Mouse (Mus musculus): ENCODE results near the gene Wdr20.

DNA sequence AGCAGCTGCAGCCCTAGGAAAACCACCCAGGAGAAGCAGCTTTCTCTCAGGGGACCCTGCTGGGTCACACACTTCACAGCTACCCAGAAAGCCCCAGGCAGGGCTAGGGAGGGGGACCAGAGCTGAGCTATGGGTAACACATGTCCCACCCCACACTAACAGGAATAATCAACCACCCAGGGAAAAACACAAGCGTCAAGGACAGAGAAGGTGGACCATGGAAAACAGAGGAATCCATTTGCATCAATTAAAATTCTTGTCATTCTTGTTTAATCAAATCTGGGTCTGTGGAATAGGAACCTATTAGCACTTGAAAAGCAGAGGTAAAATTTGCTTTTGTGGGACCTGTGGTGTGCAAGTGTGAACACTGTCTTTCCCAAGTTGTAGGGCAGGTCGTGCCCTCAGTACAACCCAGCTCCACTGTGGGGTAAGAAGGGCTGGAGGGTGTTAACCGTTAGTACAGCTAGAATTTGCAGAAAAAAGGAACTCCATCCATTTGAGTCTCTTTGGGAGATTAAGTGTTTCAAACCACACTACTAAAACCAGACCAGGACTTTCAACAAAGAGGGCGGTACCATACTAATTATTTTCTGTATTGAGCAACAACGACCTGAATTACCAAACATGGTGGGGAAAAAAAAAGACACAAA, 99.6 kb downstream of the Wdr20 start:
- TF ChIP-seq CTCF (IDR thresholded peaks at IDR 0.05; ENCODE audit: low read depth, low read length) (no peak), GATA1 (IDR thresholded peaks at IDR 0.05; ENCODE audit: borderline replicate concordance, low read length) (no peak), TAL1 (conservative IDR thresholded peaks at IDR 0.05; ENCODE audit: low read depth, low read length) (no peak), POLR2AphosphoS5 (IDR thresholded peaks at IDR 0.05; ENCODE audit: insufficient replicate concordance, low read depth, low read length) (no peak), GATA2 (IDR thresholded peaks at IDR 0.05; ENCODE audit: borderline replicate concordance, low read depth, low read length) (no peak)
